Mouse (Mus musculus): ENCODE measurements around the gene Spryd4.

GRCm38 (mm10) chr10:128201856-128202255 is 9.8 kb downstream of the Spryd4 start:
- TF ChIP-seq CTCF (IDR thresholded peaks at IDR 0.05; ENCODE audit: borderline replicate concordance, insufficient read depth, low read depth, low read length) (no peak), POLR2A (IDR thresholded peaks at IDR 0.05; ENCODE audit: borderline replicate concordance, insufficient read depth, low read length) (no peak)

Data from cerebellum, adult 2 months (tissue).